Mouse (Mus musculus): ENCODE measurements at regions not wholly inside any gene's neighbourhood (a gene's known extent, or its start where the extent isn't known, plus 50 kb on each side); places are given as distances from the start of the nearest gene placed in this dataset.

DNA sequence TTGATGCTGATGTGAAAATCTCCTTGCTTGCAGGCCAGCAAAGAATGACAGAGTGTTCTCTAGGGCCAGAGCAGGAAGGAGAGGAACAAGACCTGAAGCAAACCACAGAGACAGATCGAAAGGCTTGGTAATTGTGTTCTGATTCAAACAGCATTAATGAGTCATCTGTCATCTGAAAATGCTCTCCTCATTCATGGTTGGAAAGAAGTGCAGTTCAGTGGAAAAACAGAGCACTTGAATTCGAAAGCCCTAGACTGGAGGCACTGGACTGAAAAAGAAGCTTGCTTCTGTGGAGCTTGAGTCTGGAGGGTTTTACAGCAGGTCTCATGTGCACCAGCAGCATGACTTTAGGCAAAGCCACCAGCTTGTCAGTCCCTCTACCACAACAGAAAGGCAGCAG, 374.3 kb upstream of the B430305J03Rik start:
- DNase-seq (ENCODE audit: low spot score): no peak

DNA sequence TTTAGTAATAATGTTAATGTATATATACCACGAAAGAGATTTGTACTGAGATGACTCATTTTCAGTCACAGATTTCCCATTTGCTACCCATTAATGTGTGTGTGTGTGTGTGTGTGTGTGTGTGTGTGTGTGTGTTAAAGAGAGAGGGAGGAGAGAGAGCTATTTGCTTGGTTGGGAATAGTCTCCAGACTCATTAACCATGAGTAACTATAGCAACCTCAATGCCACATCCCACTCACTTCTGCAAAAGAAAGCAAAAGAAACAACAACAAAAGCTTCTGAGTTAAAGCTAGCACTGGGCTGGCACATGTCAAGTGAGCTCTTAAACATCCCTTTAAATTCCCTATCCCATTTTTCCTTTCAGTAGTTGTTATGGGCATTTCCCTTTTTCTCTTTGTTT, 372.8 kb upstream of the B430305J03Rik start:
- no peak for DNase-seq (ENCODE audit: low spot score)

DNA sequence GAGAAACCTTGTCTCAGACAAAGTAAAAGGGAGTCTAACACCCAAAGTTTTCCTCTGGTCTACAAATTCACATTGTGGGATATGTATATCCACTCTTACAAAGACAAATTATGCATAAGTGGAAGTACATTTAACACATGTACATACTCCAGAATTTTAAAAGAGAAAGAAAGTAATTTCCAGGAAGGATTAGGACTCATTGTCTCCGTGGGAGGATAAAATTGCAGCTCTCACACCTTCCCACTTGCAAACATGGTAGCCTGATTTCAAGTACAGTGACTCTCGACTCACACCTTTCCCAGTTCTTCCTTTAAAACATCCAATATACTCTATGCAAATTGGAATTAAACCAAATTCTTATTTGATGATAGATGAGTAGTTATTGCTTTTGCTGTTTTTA, 351.0 kb upstream of the B430305J03Rik start:
- no peak for DNase-seq (ENCODE audit: low spot score)

DNA sequence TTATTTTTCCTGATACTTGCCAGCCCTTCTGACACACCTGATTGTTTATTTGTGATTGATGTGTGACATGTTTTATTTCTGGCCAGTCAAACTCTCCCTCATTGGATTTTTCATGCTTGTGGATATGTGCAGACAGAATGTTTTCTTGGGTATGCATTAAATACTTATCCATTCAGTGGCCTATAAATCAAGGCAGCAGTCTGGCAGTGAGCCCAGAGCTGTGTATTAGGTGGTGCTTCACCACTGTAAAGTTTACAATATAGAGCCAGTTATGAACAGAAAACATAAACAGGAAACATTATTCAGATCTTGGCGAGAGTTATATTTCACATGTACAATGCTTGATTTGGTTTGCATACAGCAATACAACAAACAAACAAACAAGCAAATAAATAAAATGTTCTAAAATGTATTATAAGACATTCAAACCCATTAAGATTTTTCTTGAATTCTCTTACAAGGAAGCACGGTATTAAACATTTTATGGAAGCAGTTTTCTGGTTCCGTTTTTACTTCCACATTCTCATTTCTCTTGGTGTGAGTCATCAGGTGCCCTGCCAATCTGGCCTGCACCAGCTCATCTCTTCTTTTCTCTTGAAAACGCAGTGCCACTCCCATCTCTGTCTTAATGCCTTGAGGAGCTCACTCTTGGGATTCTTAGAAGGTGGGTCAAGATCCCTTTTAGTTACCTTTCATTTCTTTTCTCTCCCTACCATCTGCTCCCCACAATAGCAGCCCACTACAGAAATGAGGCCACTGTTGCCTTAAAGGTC, 322.4 kb upstream of the B430305J03Rik start:
- no peak for DNase-seq (ENCODE audit: low spot score)

DNA sequence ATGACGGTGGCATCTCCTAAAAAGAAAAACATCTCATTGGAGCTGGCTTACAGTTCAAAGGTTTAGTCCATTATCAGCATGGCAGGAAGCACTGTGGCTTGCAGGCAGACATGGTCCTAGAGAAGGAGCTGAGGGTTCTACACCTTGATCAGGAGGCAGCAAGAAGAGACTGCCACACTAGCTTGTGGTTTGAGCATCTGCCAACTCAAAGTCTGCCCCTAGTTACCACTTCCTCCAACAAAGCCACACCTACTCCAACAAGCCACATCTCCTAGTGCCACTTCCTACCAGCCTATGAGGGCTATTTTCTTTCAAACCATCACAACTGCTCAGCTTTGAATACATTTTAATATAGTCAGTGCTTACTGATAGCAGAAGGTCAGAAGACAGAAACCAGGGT, 305.1 kb upstream of the B430305J03Rik start:
- DNase-seq (ENCODE audit: low spot score): no peak

DNA sequence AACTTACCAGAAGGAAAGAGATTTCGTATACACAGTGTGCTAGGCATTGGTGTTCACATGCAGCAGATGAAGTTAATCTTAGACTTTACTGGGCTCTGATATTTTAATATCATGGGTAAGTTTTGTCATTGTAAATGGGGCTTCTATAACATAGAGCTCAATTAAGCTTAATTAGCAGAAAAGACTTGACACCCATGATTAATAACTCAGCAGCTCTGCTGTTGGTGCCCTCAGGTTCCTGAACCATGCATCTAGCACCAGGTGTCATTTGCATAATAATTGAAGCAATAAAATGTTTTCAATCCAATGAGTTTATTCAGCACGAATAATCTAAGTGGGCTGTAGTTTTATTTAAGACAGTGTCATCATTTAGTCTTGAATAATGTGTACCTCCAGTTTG, 290.4 kb upstream of the B430305J03Rik start:
- no peak for DNase-seq (ENCODE audit: low spot score)

DNA sequence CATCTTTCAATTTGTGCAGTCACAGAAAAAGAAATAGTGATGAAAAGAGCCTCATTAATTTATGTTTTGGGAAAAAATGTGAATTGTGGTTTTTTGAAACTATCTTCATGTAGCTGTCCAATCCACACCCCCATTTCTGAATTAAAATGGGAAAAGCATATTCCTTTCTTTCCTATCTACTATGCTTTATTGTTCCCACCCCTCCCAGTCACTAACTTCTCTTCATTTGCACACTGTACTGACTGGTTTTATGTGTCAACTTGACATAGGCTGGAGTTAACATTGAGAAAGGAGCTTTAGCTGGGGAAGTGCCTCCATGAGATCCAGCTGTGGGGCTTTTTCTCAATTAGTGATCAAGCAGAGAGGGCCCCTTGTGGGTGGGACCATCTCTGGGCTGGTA, 262.8 kb upstream of the B430305J03Rik start:
- DNase-seq (ENCODE audit: low spot score): no peak

DNA sequence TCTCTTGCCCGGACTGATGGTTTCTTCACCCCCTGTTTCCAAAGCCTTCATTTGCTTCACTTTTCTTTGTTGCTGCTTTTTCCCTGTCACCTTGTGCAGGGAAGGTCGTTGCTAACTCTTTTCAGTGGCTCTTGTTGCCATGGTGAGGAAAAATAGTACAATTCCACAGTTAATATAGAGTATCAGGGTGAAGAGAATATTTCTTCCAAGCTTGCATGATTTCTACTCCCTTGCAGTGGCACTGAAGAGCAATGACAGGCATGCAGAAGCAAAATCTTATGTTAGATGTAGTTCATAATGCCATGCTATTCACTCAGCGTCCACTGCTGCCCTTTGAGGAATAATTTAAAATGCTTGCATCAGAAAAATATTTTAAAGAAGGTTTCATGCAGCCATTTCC, 262.3 kb upstream of the B430305J03Rik start:
- DNase-seq (ENCODE audit: low spot score): no peak

DNA sequence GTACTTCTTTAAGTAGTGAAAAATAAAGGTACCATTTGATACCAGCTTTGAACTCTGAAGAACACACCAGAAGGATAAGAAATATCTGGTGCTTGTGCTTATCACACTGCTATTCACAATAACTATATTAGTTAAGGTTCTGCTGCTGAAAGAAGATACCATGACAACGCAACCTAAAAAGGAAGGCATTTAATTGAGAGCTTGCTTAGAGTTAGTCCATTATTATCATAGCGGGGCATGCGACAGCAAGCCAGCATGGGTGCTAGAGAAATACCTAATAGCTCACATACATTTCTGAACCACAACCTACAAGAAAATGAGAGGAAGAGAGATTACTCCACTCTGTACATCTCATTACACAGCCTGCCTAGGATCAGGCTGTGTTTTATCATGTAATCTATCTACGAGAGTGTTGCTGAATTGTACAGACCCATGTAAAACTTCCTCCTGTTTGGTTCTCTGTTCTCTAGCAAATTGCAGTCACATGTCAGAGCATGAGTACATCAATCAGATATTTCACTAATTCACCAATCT, 258.3 kb upstream of the B430305J03Rik start:
- no peak for DNase-seq (ENCODE audit: low spot score)

DNA sequence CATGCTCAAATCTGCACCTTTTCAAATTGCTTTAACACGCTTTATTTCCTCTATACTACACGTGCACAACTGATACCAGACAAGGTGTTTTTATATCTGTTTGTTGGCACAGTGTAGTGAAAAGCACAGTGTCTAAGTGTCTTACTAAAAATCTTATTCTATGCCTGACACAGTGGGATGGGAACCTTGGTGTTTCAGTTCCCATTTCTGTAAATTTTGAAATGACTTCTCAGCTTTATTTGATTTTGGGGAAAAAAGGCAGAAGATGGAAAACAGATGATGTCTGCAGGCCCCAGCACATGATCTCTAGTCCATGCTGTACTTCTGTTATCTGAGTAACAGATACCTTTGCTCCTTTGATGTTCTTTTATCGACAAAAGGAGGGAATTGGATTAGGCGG, 239.7 kb upstream of the B430305J03Rik start:
- no peak for DNase-seq (ENCODE audit: low spot score)

DNA sequence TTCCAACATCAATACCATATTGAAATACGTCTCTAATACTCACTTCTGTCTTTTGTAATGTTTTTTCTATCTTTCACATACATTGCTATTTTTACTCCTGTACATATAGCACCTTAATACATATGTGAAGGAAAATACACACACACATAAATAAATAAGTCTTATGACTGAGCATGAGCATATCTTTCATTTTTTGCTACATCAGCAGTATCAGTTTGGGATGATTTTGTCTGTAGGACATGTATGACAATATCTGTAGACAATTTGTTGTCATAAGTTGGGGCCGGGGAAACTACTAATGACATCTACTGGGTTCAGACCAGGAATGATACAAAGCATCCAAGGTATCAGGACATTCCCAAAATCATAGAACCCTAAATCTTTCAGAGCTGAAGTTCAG, 237.1 kb upstream of the B430305J03Rik start:
- no peak for DNase-seq (ENCODE audit: low spot score)

DNA sequence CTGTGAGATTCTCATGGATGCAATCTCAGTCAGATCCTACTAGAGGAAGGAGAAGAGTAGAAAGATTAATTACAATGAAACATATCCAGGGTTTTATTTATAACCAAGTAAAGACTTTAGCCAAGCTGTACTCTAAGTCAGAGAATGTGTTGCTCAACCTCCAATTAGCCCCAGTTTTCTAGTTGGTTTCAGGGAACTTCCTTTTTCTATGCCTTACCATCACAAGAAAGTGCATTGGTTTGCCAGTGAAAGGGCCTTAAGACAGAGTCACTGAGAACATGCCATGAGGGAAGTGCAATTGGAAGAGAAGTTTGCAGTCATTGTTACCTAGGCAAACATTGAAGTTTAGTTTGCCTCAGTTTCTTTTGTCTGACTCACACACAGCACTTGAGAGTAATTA, 229.8 kb upstream of the B430305J03Rik start:
- DNase-seq (ENCODE audit: low spot score): no peak

DNA sequence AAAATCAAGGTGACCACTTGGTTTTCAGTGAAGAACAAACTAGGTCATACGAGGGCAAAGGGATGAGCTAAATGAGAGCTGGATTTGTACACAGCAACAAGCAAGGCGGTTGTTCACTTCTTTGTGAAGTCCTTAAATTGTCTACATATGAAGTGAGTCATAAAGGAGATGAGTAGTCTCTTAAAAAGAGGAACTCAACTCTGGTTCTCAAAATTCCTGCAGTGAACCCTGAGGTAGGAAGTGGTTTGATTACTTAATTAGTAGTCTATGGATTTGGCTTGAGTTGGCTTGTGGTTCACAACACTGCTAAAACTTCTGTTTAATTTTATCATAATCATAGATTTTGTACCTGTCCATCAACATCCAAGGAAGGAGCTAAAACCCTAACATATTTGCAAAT, 226.6 kb upstream of the B430305J03Rik start:
- no peak for DNase-seq (ENCODE audit: low spot score)

DNA sequence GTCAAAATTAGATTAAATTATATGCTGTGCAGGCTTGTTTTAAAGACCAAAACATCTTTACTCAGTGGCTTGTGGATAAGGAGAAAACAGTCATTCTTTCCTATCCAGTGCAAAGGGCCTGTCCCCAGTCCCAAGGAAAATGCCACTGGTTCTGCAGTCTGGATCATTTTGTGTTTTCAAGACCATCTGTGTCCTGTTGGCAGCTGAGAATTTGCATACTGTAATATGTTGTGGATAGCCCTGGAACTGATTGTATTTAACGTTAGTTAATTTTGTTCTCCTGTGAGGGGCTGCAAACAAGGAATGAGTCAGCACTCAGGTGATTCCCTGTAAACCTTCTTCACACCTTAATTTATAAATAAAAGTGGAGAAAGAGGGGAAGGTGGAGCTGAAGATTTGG, 217.9 kb upstream of the B430305J03Rik start:
- no peak for DNase-seq (ENCODE audit: low spot score)

DNA sequence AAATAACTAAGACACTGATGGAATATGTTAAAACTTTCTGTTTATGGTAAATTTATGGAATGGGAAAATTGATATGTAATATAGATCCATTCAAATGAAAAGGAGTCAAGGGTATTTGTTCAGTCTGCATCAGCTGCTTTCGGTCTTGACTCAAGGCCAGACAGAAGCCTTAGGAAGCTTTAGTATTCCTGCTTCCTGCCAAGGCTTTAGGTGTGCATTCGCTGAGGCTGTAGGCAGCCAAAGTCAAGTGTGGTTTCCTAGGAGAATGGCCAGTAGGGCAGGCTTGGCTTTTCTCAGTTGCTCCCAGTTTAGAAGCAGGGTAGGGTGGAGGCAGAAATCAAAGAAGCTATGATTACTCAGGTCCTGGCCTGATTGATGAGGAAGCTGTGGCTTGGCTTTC, 217.2 kb upstream of the B430305J03Rik start:
- no peak for DNase-seq (ENCODE audit: low spot score)

DNA sequence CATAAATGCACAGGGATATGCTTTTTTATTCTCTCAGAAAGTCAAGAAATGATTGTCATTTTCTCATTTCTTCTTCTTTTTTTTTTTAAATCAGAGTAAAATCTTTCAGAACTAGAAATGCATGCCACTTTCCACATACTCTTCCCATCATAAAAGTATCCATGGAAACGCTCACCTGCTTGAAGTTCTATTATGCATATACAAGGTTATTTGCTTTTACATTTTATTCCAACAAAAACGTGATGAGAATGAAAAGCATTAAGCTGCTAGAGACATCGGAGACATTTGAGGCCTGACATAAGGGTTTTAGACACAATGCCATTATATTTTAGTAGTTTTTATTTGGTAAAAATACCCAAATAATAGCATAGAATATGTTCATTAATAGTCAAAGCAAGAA, 214.5 kb upstream of the B430305J03Rik start:
- no peak for DNase-seq (ENCODE audit: low spot score)

DNA sequence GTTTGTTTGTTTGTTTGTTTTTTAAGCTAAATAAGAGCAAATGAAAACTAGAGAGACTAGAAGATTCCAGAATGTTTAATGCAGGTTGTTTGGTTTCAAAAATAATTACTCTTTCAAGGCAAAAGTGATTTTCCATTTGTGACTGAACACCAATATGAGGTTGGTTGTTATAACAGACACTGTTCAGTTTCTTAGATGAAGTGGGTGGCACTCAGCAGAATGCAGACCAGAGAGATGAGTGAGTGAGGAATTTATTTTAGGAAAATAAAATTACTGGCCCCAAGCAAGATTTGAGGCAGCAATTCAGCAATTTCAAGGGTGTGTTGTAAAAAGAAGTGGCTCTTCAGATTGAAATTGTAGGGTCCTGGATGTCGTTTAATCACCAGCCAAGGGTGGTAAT, 171.4 kb upstream of the B430305J03Rik start:
- DNase-seq (ENCODE audit: low spot score): no peak

DNA sequence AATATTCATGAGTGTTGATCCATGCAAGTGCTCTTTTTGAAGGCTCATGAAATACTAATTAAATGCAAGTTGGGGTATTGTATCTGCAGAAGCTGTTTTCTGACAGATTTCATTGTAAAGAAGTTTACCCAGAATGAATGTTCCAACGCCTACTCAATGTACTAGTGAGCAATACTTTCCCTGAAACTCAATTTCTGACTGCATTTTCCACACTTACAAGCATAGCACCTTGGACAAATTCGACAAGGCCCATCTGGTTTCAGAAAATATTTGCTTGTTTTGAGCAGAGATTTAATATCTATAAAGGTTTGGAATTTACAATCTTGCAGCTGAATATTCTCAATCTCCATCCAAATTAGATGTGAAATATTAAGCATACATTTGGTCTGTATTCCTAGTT, 170.0 kb upstream of the B430305J03Rik start:
- no peak for DNase-seq (ENCODE audit: low spot score)

DNA sequence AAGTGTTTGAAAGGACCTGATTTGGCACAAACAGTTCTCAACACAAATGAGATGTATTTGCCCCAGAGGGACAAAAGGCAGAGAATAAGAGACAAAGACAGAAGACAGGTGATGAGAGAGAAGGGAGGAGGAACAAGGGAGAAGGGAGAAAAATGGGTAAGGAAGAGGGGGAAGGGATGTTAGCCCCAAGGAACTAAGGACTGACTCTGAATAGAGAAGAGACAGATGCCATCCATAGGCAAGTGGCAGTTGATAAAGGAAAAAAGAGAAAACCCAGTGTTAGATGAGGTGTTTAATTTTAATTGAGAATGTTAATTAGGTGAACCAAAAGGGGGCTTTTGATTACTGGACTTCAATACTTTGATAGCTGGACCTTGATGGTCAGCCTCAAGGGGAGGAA, 137.4 kb upstream of the B430305J03Rik start:
- DNase-seq (ENCODE audit: low spot score): no peak

DNA sequence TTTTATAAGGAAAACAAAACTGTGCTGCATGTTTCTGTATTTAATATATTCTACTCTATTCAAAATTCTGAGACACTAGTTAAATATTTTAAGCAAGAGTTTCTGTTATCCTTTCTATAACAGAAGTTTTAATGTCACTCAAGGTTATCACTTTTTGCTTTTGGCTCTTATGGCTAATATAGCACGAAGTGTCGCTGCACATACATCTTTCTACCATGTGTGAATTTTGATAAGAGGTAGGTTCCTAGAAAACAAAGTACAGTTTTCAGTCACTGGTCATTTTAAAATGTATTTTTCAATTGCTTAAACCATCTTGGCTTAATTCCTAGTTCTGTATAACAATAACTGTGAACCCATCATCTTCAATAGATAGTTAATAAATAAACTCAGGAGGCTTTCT, 129.1 kb upstream of the B430305J03Rik start:
- DNase-seq (ENCODE audit: low spot score): no peak

DNA sequence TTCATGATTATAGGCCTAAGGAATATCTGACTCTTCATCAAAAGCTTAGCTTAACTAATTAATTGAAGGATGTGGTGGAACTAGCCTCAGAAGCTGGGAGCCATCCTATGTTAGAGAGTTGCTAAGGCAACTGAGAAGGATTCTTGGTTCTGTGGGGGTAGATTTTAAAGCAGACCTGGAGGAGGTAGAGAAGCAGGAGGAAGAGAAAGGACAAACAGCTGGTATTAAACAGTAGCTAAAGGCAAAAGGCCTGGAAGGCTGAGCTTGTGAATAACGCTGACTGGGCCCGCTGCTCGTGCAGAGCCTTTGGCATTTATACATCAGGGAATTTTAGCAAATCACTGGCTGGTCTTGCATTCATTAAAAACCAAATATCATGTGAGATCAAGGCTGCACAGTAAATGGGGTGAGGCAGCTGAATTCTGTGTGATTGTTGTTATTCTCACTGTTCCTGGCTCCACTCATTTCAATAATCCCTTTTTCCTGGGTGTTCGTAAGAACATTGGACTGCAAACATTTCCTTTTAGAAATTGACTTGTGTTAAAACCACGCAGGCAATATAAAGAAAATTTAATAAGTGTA, 121.1 kb upstream of the B430305J03Rik start:
- DNase-seq (ENCODE audit: low spot score): no peak

DNA sequence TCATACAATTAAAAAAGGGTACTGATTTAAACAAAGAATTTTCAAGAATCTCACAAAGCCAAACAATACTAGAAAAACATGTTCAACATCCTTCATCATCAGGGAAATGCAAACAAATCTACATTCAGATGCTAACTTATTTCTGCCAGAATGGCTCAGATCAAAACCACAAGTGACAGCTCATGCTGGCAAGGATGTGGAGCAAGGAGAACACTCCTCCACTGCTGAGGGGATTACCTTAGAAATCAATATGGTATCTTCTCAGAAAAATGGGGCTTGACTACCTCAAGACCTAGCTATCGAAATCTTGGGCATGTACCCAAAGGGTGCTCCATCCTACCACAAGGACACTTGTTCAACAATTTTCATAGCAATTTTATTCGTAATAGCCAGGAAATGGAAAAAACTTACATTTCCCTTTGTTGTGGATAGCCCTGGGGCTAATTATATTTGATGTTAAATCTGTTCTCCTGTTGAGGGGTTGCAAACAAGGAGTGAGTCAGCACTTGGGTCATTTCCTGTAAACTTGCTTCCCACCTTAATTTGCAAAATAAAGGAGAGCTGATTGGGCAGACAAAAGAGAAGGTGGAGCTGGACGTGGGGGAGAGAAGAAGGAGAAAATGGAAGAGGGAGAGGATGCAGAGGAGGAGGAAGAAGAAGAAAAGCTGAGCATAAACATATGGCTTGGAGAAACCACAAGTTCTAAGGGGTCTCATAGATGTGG, 113.3 kb upstream of the B430305J03Rik start:
- DNase-seq (ENCODE audit: low spot score): no peak

DNA sequence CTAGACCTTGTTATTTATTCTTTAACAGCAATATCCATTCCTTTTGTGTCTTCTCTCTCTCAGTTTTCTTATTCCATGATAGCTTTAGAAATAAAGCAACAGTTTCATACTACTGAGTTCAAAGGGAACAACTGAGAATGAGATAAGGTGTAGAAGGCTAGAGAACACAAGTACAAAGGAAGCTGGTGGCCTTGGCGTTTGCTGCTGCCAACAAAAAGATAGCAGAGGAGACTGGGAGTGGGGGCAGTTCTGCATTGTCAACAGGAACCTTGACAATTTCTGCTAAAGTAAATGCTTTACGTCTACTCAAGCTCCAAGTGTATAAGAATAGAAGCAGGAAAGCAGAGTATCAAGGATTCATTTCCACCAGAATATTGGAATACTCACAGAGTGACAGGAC, 109.3 kb upstream of the B430305J03Rik start:
- DNase-seq (ENCODE audit: low spot score): no peak

All from adipocyte (in vitro differentiated cells).